Mouse (Mus musculus): ENCODE data around the gene Cacna1a.
A peak's percentile ranks its signal among the peaks of the same experiment; 100 is the strongest.
"Not testable (repeated sequence)": the region's sequence is repeated elsewhere in the genome, so short reads cannot be mapped to it uniquely, and the experiment has no call there.

The Cacna1a gene

DNA sequence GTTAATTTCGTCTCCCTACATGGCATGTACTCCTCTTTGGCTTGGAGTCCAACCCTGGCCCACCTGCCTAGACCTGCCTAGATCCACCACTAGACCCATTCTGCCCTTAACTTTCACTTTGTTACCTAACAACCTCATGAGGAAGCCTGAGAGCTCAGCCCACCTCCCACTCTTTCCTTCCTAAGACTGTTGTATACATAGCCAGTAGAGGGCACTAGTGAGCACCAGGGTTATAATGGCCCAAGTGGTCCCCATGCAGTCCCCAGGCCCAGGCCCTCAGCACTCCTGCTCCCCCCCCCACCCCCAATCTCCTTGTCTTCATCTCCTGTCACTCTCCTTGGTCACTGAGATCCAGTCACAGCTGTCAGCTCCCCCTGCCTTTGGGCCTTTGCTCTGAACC lies 86.2 kb downstream of the Cacna1a start:
- no peak for DNase-seq (ENCODE audit: low read depth, low spot score)

GRCm38 (mm10) chr8:84477341-84477740 lies 89.1 kb downstream of the Cacna1a start:
- no peak for DNase-seq (ENCODE audit: low read depth, low spot score)

DNA sequence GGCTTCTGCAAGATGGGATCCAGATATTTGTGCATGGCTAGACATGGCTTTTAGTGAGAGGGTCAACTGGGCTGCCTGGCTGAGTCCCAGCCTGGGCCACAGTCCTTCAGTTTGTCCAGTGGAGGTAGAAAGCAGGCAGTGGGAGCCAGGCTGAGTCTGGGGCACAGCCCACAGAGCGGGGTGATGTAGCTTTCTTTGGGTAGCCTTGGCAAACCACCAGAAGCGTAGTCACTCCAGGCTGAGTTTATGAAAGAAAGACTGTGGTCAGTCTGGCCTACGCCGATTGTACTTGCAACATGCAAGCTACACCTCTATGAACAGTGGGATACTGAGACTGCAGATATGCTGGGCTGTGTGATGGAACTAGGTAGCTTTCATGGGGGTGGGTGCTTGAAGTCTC lies 94.8 kb downstream of the Cacna1a start:
- DNase-seq (ENCODE audit: low read depth, low spot score), result no peak

DNA sequence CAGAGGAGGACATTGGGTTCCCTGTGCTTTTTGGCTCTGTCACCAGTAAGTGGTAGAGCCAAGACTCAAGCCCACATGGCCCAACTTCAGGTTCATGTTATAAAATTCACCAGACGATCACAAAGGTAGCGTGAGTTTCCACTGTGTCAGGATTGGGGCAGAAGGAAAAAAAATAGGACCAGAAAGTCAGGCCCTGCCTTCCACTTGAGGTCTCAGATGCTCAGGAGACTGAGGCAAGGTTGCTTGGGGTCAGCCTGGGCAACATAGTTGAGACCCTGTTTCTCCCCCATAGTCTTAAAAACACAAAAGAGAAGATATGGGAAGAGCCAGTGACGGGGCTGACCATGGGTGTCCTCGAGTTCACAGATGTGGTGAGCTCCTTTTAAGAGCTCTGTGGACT lies 97.1 kb downstream of the Cacna1a start:
- no peak for DNase-seq (ENCODE audit: low read depth, low spot score)

GRCm38 (mm10) chr8:84485864-84486263 lies 97.6 kb downstream of the Cacna1a start:
- no peak for DNase-seq (ENCODE audit: low read depth, low spot score)

- no peak for DNase-seq (ENCODE audit: low read depth, low spot score)
Measured at GRCm38 (mm10) chr8:84489223-84489622, 101.0 kb downstream of the Cacna1a start.

DNA sequence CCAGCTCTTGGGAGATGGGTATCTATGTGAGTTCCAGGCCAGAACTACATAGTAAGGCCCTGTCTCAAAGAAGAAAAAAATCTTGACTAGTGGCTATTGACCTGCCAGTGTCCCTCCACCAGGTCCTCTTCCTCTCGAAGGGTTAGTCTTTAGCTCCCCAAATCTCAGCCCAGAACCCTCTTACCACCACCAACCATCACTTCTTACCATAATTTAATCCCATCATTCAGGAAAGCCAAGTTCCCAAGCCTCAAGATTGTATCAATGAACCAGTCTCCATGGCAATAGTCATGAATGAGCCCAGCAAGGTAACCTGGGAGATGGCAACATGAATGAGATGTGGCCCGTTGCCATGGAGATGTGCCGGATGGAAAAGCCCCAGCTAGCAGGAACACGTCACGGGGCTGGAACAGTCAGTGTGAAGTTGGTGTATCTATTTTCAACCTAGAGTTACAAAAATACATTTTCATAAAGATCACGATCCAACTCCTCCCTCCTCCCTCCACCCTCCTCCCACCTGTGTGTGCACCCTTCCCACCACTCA lies 106.4 kb downstream of the Cacna1a start:
- DNase-seq (ENCODE audit: low read depth, low spot score), result no peak

- no peak for DNase-seq (ENCODE audit: low read depth, low spot score)
Measured at GRCm38 (mm10) chr8:84501181-84501580, 112.9 kb downstream of the Cacna1a start.

DNA sequence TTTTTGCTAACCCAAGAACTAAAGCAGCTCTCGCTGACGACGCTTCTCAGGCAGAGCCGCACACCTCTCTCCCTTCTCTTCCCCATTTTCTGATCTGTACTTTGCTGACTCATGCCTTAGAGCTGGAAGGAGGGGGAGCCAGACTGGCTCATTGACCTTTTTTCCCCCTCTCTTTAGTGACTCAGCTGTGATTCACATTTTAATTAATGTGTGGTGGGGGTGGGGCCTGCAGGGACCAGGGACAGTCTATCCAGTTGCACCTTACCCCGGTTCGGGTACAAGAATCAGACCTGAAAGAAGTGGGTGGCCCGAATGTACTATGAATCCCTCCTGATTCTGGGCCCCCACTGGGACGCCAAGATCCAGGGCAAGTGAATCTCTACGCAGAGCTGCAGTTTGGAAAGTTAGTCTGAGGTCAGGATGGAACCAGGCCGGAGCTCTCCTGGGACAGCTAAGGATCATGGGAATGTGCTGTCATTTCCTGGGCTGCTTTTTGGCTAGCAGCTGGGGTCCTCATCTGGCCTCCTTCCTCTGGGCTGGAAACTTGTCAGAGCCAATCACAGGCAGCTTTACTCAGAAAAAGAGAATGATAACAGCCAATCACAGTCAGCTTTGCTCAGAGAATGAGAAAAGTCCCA lies 113.5 kb downstream of the Cacna1a start:
- DNase-seq (ENCODE audit: low read depth, low spot score), result peak; percentile 8

DNA sequence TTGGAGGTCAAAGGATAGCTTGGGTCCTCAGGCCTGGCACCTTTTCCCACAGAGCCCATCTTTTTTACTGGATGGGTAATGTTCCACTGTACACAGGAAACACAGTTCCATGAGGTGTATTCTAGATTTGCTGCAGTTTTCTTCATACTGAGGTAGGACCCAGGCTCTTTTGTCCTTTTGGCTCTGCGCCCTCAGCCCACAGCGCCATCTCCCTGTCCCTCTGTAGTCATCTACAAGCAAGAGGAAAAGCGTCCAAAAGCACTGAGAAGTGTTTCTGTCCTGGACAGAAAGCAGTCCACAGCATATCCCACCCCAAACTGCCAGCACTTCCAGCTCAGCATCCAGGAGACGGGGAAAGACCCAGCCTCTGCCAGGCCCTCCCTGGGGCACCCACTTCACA lies 114.4 kb downstream of the Cacna1a start:
- no peak for DNase-seq (ENCODE audit: low read depth, low spot score)

GRCm38 (mm10) chr8:84507220-84507619 lies 119.0 kb downstream of the Cacna1a start:
- DNase-seq (ENCODE audit: low read depth, low spot score), result no peak

DNA sequence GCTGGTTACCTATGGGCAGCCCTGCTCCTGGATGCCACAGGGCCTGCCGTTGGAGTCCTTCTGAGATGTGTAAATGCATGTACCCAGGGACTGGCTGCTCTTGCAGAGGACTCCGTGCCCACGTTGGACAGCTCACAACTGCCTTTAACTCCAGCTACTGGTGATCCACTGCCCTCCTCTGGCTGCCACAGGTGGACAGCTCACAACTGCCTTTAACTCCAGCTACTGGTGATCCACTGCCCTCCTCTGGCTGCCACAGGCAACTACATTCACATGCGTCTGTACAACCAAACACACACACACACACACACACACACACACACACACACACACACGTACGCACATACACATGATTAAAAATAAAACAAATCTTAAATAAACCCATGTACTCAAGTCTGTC lies 121.5 kb downstream of the Cacna1a start:
- DNase-seq (ENCODE audit: low read depth, low spot score), result not testable (repeated sequence)

- no peak for DNase-seq (ENCODE audit: low read depth, low spot score)
Measured at GRCm38 (mm10) chr8:84511621-84512020, 123.4 kb downstream of the Cacna1a start.

DNA sequence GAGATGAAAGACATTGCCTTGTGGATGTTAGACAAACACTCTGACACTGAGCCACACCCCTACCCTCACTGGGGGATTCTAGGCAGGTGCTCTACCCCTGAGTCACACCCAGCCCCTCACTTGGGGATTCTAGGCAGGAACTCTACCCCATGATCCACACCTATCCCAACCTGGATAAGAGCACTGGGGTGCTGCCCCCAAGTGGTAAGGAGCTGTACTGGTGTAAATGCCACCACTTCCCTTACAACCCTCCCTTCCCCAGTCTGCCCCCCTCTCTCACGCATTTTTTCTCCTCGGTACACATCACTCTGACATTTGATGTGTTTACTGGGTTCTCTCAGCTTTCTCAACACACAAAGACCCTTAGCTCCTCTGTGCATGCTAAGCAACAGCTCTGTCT lies 125.5 kb downstream of the Cacna1a start:
- no peak for DNase-seq (ENCODE audit: low read depth, low spot score)

- no peak for DNase-seq (ENCODE audit: low read depth, low spot score)
Measured at GRCm38 (mm10) chr8:84518180-84518579, 129.9 kb downstream of the Cacna1a start.

- no peak for DNase-seq (ENCODE audit: low read depth, low spot score)
Measured at GRCm38 (mm10) chr8:84518720-84519119, 130.5 kb downstream of the Cacna1a start.

GRCm38 (mm10) chr8:84519767-84520626 lies 131.8 kb downstream of the Cacna1a start:
- DNase-seq (ENCODE audit: low read depth, low spot score), result no peak

- DNase-seq (ENCODE audit: low read depth, low spot score), result no peak
Measured at GRCm38 (mm10) chr8:84520999-84521398, 132.8 kb downstream of the Cacna1a start.

GRCm38 (mm10) chr8:84528036-84528435 lies 139.8 kb downstream of the Cacna1a start:
- DNase-seq (ENCODE audit: low read depth, low spot score), result no peak

- DNase-seq (ENCODE audit: low read depth, low spot score), result no peak
Measured at GRCm38 (mm10) chr8:84529548-84529947, 141.3 kb downstream of the Cacna1a start.

GRCm38 (mm10) chr8:84532725-84533124 lies 144.5 kb downstream of the Cacna1a start:
- DNase-seq (ENCODE audit: low read depth, low spot score), result no peak

GRCm38 (mm10) chr8:84533341-84533740 lies 145.1 kb downstream of the Cacna1a start:
- DNase-seq (ENCODE audit: low read depth, low spot score), result no peak

GRCm38 (mm10) chr8:84536917-84537316 lies 148.7 kb downstream of the Cacna1a start:
- no peak for DNase-seq (ENCODE audit: low read depth, low spot score)
